Mouse (Mus musculus): ENCODE results near the gene Gm136. TPM values are rescaled to one million over a fixed set of nuclear protein-coding genes. Genes with fewer than 3 reads are reported as not detected.

Gm136 gene
- not detected for polyA plus RNA-seq (2015; fragmentation: Illumina TruSeq; extraction: RNeasy Lipid Tissue Mini Kit (QIAGEN cat#74804); ENCODE audit: insufficient read depth, low read depth, low replicate concordance)

DNA sequence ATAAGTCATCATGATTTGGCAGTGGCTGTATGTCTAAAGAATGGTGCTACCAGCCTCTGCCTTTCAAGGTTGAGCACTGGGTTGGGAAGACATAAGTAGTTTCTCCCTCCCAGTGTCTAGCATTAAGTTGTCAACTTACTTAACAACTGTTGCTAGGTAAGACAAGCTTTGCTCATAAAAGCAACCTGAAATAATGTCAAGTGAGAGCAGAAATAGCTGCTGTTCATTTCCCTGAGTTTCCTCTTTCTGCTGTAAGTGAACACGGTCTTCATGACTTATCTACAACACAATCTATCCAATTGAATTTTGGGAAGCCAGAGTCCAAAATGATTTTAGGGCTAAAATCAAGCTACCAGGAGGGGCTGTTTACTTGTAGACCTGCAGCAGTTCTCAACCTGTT, at the start of gene Gm136:
TSS of gene Gm136 (minus strand) at position 101 of the 400 bp plus-strand sequence.

DNA sequence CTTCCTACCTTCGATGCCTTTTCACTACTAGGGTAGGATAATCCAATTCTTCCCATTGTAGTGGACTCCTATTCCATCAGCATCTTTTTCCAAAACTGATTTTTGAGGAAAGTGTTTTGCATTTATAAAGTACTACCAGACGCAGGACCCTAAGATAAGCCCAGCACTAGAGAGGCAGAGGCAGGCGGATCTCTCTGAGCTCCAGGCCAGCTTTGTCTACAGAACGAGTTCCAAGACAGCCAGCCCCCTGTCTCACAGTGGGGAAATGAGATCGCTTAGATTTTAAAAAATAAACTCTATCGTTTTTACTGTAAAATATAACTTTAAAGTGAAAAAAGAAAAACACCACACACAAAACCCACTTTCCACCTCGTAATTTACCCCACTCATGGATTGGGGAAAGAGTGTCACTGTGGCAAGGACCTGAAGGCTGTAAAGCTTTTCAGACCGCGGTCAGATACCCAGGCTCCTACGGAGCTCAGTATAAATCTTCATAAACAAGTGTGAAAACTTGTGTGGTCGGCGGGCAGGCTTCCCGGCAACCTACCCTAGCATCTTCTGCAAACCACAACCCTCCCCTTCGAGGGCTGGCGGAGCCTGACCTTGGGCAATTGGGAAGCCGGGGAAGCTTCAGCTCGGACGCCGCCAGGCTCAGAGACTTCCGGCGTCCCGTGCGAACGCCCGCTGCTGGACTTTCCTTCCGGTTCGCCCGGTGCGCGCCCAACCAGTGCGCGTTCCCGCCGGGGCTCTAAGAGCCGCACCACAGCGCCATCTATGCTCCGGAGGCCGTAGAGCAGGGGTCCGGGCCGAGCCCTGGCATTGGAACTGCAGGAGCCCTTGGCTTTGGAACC, 21.8 kb upstream of the Gm136 start, which contains the start of gene Smim8:
TSS of gene Smim8 (minus strand) at position 747 of the 851 bp plus-strand sequence.

DNA sequence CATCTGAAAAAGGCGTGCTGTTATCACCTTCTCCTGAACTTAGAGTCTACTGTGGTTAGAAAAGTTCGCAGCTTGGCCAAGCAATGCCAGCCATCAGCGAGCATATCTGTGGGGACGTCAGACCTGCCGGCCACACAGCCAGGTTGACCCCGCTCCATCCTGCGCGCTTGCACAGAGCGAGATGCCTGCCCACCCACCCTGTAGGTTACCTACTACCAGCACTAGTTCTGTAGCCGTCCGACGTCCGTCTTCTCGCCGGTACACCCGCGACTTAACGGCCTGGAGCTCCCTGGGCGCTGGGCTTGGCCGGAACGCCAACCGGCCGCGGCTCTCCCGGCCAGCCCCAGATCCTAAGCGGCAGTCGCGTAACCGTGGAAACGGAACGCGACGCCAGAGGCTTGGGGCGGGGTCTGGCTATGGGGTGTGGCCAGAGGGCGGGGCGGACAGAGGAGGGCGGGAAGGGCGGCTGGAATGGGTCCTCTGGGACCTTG, 26.2 kb downstream of the Gm136 start, which contains the start of gene Cfap206:
TSS of gene Cfap206 (minus strand) at position 356 of the 491 bp plus-strand sequence.

Other genes starting within 250 kb of the Gm136 start
- 10.3 TPM for gene Akirin2, start 205.3 kb downstream of the Gm136 start, polyA plus RNA-seq (2015; fragmentation: Illumina TruSeq; extraction: RNeasy Lipid Tissue Mini Kit (QIAGEN cat#74804); ENCODE audit: insufficient read depth, low read depth, low replicate concordance)
- gene Orc3, start 141.3 kb downstream of the Gm136 start, polyA plus RNA-seq (2015; fragmentation: Illumina TruSeq; extraction: RNeasy Lipid Tissue Mini Kit (QIAGEN cat#74804); ENCODE audit: insufficient read depth, low read depth, low replicate concordance), result 6.5 TPM
- 4.4 TPM for gene Rars2, start 141.3 kb downstream of the Gm136 start, polyA plus RNA-seq (2015; fragmentation: Illumina TruSeq; extraction: RNeasy Lipid Tissue Mini Kit (QIAGEN cat#74804); ENCODE audit: insufficient read depth, low read depth, low replicate concordance)
- 7.2 TPM for gene Slc35a1, start 68.8 kb downstream of the Gm136 start, polyA plus RNA-seq (2015; fragmentation: Illumina TruSeq; extraction: RNeasy Lipid Tissue Mini Kit (QIAGEN cat#74804); ENCODE audit: insufficient read depth, low read depth, low replicate concordance)
- not detected for gene Cfap206, start 26.1 kb downstream of the Gm136 start, polyA plus RNA-seq (2015; fragmentation: Illumina TruSeq; extraction: RNeasy Lipid Tissue Mini Kit (QIAGEN cat#74804); ENCODE audit: insufficient read depth, low read depth, low replicate concordance)
- 4.1 TPM for gene Smim8, start 22.2 kb upstream of the Gm136 start, polyA plus RNA-seq (2015; fragmentation: Illumina TruSeq; extraction: RNeasy Lipid Tissue Mini Kit (QIAGEN cat#74804); ENCODE audit: insufficient read depth, low read depth, low replicate concordance)
- 5.1 TPM for gene Zfp292, start 126.7 kb upstream of the Gm136 start, polyA plus RNA-seq (2015; fragmentation: Illumina TruSeq; extraction: RNeasy Lipid Tissue Mini Kit (QIAGEN cat#74804); ENCODE audit: insufficient read depth, low read depth, low replicate concordance)
- not detected for gene Cga, start 137.5 kb upstream of the Gm136 start, polyA plus RNA-seq (2015; fragmentation: Illumina TruSeq; extraction: RNeasy Lipid Tissue Mini Kit (QIAGEN cat#74804); ENCODE audit: insufficient read depth, low read depth, low replicate concordance)